Mouse (Mus musculus): ENCODE measurements at regions not wholly inside any gene's neighbourhood (a gene's known extent, or its start where the extent isn't known, plus 50 kb on each side); places are given as distances from the start of the nearest gene placed in this dataset.

DNA sequence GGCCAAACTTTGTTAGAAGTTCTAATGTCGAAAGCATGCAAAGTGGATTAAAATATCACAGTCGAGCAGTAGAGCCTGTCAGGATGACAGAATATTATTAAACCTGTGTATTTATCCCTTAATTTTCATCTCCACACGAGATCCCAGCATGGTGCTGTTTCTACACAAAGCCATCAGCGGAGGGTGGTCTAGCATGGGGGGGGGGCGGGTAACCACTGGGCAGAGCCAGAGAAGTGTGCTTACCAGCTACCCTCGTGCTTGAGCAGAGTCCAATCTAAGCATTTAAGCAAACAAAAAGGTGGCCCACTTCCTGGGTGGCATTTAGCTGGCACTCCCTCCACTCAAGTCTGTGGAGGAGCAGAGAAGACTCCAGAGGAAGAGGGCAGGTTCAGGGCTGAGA lies 217.1 kb upstream of the Vstm2b start:
- Histone ChIP-seq H3K27ac (no peak overlapping the region), H3K4me3 (replicated peaks) (no peak overlapping the region), H3K4me2 (no peak overlapping the region), H3K9me3 (replicated peaks) (no peaks in the 10 kb centered on the region), H3K4me1 (peaks cover 31% of the 10 kb centered on the region), H3K27me3 (no peaks in the 10 kb centered on the region), H3K36me3 (no peaks in the 10 kb centered on the region), H3K9ac (no peak overlapping the region)
- 61% methylated on average over 6 of the region's 6 CpGs for WGBS
- ATAC-seq (replicated peaks; ENCODE audit: low FRiP score): no peak

DNA sequence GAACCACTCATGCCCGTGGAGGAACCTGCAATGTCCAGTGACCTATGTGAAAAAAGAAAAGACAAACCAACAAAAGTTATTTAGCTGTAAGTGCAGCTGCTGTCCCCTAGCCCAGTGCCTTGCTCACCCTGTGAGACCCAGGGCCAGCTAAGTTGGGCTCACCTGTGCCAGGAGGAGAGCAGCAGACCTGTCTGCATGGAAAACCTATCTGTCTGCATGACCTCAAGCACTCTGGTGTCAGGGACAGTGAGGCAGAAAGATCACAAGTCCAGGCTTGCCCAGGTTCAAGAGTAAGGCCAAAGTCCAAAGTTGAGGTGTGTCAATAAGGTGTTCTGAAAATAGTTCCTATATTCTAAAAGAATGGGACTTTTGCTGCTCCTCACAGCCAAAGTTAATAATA lies 215.0 kb upstream of the Vstm2b start:
- Histone ChIP-seq H3K4me1 (peaks cover 28% of the 10 kb centered on the region), H3K4me2 (no peak overlapping the region), H3K36me3 (no peaks in the 10 kb centered on the region), H3K4me3 (replicated peaks) (no peak overlapping the region), H3K9me3 (replicated peaks) (no peaks in the 10 kb centered on the region), H3K27me3 (no peaks in the 10 kb centered on the region), H3K27ac (peak overlapping the region; percentile 37), H3K9ac (no peak overlapping the region)
- WGBS: 37% methylated on average over 1 of the region's 1 CpGs
- ATAC-seq (replicated peaks; ENCODE audit: low FRiP score): peak; percentile 24

DNA sequence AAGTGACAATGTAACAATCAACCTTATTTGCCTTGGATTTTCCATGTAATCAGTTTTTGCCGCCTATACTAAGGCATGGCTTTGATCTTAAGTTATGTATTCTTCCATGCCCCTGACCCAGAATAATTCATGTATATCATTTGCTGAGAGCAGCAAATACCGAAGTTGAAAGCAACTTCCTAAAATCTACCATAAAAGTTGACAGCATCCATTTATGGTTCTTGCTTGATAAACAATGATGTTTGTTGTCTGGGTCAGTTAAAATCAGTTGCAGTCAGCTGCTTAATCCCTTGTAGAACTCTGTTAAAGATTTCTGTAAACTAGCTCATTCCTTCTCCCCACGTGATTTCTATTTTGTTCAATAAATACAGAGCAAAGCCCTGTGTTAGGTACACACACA lies 214.5 kb upstream of the Vstm2b start:
- no peak overlapping the region for H3K4me3 ChIP-seq (replicated peaks)
- ATAC-seq (replicated peaks; ENCODE audit: low FRiP score): no peak
- no peaks in the 10 kb centered on the region for H3K9me3 ChIP-seq (replicated peaks)
- no peaks in the 10 kb centered on the region for H3K27me3 ChIP-seq
- WGBS: 46% methylated on average over 3 of the region's 3 CpGs
- no peaks in the 10 kb centered on the region for H3K36me3 ChIP-seq
- no peak overlapping the region for H3K9ac ChIP-seq
- 0 out of 2 replicates have a peak overlapping the region, but pooled peaks have one; percentile 37 for H3K27ac ChIP-seq
- H3K4me1 ChIP-seq: peaks cover 28% of the 10 kb centered on the region
- H3K4me2 ChIP-seq: no peak overlapping the region

DNA sequence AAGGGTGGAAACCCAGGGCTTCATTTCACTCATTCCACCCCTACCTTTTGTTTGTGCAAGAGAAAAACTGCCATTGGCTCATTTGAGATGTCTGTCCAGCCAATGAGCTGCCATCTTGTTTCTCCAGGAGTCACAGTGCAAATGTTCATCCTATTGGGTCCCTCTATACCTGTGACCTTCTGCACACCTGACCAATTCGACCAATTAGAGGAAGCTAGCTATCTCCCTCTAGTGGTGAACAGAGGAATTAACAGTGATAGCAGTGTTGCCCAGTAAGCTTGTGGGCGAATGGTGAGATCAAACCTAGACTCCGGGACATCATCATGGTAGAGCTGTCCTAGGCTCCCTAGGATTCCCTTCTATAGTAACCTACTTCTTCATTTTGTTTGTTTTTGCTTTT lies 211.1 kb upstream of the Vstm2b start:
- H3K4me1 ChIP-seq: peaks cover 12% of the 10 kb centered on the region; the same call in 1 of the 2 replicates
- no peak overlapping the region for H3K4me3 ChIP-seq (replicated peaks)
- no peak overlapping the region for H3K9ac ChIP-seq
- no peaks in the 10 kb centered on the region for H3K27me3 ChIP-seq
- WGBS: 95% methylated on average over 3 of the region's 3 CpGs
- H3K4me2 ChIP-seq: no peak overlapping the region
- H3K9me3 ChIP-seq (replicated peaks): no peaks in the 10 kb centered on the region
- ATAC-seq (replicated peaks; ENCODE audit: low FRiP score): no peak
- no peak overlapping the region for H3K27ac ChIP-seq
- H3K36me3 ChIP-seq: no peaks in the 10 kb centered on the region

DNA sequence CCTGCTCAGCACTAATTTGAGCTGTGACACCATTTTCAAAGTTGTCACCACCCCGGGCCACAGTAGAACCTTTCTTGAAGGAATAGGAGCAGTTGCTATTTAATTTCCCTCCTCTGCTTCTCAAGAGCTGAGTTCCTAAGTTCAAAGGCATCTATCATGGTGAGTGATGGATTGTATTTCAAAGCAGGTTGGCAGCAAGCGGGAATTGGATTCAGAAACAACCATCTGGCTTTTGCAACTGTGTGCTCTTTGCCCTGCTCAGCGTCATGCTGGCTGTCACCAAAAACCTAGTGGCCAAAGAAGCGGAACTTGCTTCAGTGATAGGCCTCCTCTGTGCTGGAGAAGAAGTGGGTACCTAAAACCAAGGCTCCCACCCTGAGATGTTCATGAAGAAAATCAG lies 209.6 kb upstream of the Vstm2b start:
- Histone ChIP-seq H3K4me2 (no peak overlapping the region), H3K27ac (no peak overlapping the region), H3K36me3 (no peaks in the 10 kb centered on the region), H3K4me3 (replicated peaks) (no peak overlapping the region), H3K9me3 (replicated peaks) (no peaks in the 10 kb centered on the region), H3K4me1 (peaks cover 3% of the 10 kb centered on the region; the same call in 1 of the 2 replicates), H3K9ac (no peak overlapping the region), H3K27me3 (no peaks in the 10 kb centered on the region)
- 45% methylated on average over 4 of the region's 4 CpGs for WGBS
- no peak for ATAC-seq (replicated peaks; ENCODE audit: low FRiP score)

DNA sequence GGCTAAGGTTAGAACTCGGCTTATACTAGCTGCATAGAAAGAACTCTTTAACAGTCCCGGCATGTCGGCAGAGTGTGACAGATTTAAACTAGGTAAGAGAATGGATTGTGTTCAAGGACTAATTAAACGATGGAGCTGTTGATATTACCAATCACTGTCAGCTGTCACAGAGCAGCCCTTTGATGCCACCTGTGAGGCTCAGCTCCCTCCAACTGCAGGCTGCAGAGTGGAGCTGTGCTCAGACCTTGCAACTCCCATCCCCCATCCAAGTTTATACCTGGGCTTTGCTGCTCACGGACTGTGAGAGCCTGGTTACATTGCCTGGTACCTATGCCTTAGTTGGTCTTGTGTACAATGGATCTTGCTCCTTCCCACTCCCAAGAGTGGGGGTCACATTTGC lies 204.4 kb upstream of the Vstm2b start:
- Histone ChIP-seq H3K4me2 (no peak overlapping the region), H3K4me3 (replicated peaks) (no peak overlapping the region), H3K27ac (no peak overlapping the region), H3K27me3 (no peaks in the 10 kb centered on the region), H3K4me1 (no peaks in the 10 kb centered on the region), H3K36me3 (no peaks in the 10 kb centered on the region), H3K9ac (no peak overlapping the region), H3K9me3 (replicated peaks) (no peaks in the 10 kb centered on the region)
- no peak for ATAC-seq (replicated peaks; ENCODE audit: low FRiP score)
- 66% methylated on average over 5 of the region's 5 CpGs for WGBS

DNA sequence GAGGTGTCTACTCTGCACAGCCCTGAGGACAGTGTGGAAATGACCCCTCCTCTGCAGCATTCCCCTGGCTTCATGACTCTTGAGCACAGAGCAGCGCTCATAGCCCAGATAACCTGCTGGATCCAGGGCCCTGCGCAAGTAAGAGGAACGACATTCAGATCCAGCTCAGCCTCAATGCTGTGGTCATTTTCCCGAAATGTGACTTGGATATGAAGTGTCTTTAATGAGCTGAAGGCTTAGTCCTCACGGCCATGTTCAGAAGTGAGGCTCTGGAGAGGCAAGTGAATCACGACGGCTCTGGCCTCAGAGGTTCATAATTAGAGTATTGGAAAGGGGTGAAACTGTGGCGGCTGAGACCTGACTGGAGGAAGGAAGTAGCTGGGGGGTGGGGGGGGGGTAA lies 200.6 kb upstream of the Vstm2b start:
- ATAC-seq (replicated peaks; ENCODE audit: low FRiP score): no peak
- H3K4me3 ChIP-seq (replicated peaks): no peak overlapping the region

DNA sequence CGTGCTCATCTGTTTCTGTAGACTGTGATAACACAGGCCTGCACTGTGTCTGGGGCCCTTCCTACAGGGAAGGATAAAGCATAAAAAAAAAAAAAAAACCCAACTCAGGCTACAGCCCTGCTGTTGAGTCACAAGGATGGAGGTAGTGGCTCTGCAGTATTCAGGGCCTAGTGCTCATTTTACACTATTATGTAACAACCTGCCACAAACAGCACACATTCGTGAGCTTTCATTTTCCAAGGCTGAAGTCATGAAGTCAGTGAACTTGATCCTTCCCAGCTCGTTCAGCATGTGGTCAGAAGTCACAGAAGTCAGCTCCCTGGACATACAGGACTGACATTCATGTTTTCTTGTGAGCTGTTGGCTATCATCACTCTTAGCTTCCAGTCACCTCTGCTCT lies 199.8 kb upstream of the Vstm2b start:
- H3K27me3 ChIP-seq: no peaks in the 10 kb centered on the region
- H3K9ac ChIP-seq: no peak overlapping the region
- no peaks in the 10 kb centered on the region for H3K9me3 ChIP-seq (replicated peaks)
- 40% methylated on average over 3 of the region's 3 CpGs for WGBS
- no peak overlapping the region for H3K27ac ChIP-seq
- no peak overlapping the region for H3K4me2 ChIP-seq
- no peak overlapping the region for H3K4me3 ChIP-seq (replicated peaks)
- no peaks in the 10 kb centered on the region for H3K4me1 ChIP-seq
- ATAC-seq (replicated peaks; ENCODE audit: low FRiP score): no peak
- H3K36me3 ChIP-seq: no peaks in the 10 kb centered on the region

More for the DNA sequence above, 200.6 kb upstream of the Vstm2b start:
- no peak overlapping the region for H3K4me2 ChIP-seq
- no peak overlapping the region for H3K27ac ChIP-seq
- no peaks in the 10 kb centered on the region for H3K27me3 ChIP-seq
- H3K9ac ChIP-seq: no peak overlapping the region
- no peaks in the 10 kb centered on the region for H3K9me3 ChIP-seq (replicated peaks)
- 76% methylated on average over 8 of the region's 8 CpGs for WGBS
- no peaks in the 10 kb centered on the region for H3K36me3 ChIP-seq
- H3K4me1 ChIP-seq: no peaks in the 10 kb centered on the region

DNA sequence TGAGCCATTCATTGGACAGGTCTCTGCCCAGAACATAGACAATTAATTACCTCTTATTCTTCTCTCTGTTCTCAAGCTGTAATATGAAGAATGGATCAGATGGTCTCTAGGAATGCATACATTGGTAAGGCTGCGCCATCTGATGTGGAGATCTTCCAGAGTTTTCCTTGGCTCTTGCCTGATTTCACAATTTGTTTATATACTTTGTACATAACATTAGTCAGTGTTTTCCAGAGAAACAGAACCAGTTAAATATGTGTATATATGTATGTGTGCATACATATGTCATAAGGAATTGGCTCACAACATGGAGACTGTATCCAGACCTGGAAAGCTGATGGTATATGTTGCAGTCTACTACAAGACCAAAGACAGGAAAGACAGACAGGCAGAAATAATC lies 198.5 kb upstream of the Vstm2b start:
- no peaks in the 10 kb centered on the region for H3K36me3 ChIP-seq
- H3K4me2 ChIP-seq: no peak overlapping the region
- no peaks in the 10 kb centered on the region for H3K9me3 ChIP-seq (replicated peaks)
- no peak overlapping the region for H3K4me3 ChIP-seq (replicated peaks)
- no peak for ATAC-seq (replicated peaks; ENCODE audit: low FRiP score)
- H3K9ac ChIP-seq: no peak overlapping the region
- H3K4me1 ChIP-seq: no peaks in the 10 kb centered on the region
- WGBS: 92% methylated on average over 1 of the region's 1 CpGs
- H3K27me3 ChIP-seq: no peaks in the 10 kb centered on the region
- H3K27ac ChIP-seq: no peak overlapping the region

DNA sequence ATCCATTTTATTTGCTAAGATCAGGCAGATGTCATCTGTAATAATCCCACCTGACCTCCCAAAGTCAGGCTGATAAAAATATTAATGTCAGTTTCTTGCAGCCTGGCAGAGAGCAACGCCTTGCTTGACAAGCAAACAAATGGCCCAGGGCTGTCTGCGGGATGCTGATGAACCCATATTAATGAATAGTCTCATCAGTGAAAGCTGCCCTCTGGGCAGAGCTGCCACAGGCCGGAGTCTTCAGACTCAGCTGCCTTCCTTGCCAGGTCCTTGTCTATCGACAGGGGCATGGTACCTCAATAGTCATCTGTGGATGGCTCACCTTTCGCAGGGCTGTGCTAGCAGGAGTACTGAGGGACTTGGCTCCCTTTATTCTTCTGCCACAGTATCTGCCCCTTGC lies 197.5 kb upstream of the Vstm2b start:
- ATAC-seq (replicated peaks; ENCODE audit: low FRiP score): no peak
- 77% methylated on average over 5 of the region's 5 CpGs for WGBS
- Histone ChIP-seq H3K4me3 (replicated peaks) (no peak overlapping the region), H3K4me2 (no peak overlapping the region), H3K4me1 (no peaks in the 10 kb centered on the region), H3K9me3 (replicated peaks) (no peaks in the 10 kb centered on the region), H3K27ac (no peak overlapping the region), H3K27me3 (no peaks in the 10 kb centered on the region), H3K9ac (no peak overlapping the region), H3K36me3 (no peaks in the 10 kb centered on the region)

DNA sequence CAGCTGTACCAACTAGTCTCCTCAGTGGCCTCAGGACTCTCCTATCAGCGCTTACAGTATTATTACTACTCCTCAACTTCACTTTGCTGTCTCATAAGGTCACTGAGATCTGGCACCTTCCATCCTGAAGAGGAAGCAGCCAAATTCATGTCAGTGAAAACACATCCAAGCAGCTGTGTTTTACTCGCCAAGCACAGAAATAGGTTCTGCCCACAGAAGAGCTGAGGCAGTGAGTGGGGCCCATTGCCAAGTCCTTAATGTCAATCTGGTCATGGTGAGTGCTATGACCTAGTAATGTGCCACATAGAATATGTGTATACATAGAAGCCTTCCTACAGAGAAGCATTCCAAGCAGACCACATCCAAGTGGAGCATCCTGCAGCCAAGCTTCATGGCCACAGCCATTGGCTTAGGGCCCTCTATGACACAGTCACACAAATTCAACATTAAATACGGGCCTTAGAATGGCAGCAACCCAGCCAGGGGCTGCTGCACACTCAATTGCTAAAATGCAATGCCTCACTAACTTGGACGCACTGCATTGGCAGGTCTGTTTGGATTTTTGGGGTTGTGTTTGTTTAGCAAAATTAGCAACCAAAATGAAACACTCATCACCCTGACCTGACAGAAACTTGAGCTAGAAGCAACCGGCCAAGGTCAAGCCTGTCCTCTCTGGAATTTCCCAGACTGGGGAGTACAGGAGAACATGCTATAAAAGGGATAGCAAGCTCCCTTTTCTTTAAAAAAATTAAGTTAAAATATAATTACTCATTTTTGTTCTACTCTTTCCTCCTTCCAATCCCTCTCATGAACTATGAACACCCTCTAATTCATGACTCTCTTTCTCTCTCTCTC lies 195.7 kb upstream of the Vstm2b start:
- H3K36me3 ChIP-seq: no peaks in the 10 kb centered on the region
- H3K9ac ChIP-seq: no peak overlapping the region
- 0 out of 2 replicates have a peak, but pooled peaks have one; percentile 33 for ATAC-seq (replicated peaks; ENCODE audit: low FRiP score)
- H3K4me1 ChIP-seq: no peaks in the 10 kb centered on the region
- H3K27me3 ChIP-seq: no peaks in the 10 kb centered on the region
- no peak overlapping the region for H3K4me2 ChIP-seq
- H3K9me3 ChIP-seq (replicated peaks): no peaks in the 10 kb centered on the region
- WGBS: 52% methylated on average over 5 of the region's 5 CpGs
- H3K4me3 ChIP-seq (replicated peaks): no peak overlapping the region
- no peak overlapping the region for H3K27ac ChIP-seq

DNA sequence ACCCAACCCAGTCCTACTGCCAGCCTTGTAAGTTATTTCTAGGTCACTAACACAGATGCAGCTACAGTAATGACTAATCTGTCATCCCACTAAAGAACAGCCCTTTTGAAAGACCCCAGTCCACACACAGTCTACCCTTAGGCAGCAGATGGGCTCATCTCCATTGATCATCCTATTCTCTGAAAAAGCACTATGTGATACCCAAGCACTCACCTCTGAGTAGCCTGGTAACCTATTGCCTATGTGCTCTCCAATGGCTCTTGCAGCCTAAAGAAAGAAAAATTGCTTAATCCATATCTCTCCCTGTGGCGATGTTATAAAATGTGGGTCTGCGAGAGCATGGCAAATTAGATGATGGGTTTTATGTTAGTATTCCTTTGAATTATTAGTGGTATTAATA lies 189.9 kb upstream of the Vstm2b start:
- no peak for ATAC-seq (replicated peaks; ENCODE audit: low FRiP score)
- no peaks in the 10 kb centered on the region for H3K4me1 ChIP-seq
- no peaks in the 10 kb centered on the region for H3K27me3 ChIP-seq
- 94% methylated on average over 2 of the region's 2 CpGs for WGBS
- H3K9me3 ChIP-seq (replicated peaks): no peaks in the 10 kb centered on the region
- H3K36me3 ChIP-seq: no peaks in the 10 kb centered on the region
- H3K4me2 ChIP-seq: no peak overlapping the region
- no peak overlapping the region for H3K27ac ChIP-seq
- no peak overlapping the region for H3K9ac ChIP-seq
- H3K4me3 ChIP-seq (replicated peaks): no peak overlapping the region

DNA sequence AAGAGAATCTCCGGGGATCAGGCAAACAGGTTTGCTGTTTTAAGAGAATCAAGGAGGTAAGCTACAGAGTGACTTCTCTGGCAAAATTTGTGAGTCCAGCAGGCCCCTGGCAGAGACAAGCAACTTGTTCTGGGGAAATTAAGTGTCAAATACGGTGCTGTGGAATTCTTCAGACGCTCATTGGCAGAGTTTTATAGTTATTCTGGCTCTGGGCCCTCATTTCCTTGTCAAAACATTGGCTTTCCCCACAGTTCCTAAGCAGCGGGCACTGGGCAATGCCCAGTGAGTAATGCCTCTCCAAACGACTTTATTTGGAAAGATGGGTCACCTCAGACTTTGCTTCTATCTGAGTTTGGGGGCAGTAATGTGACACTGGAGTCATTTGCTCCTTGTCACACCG lies 180.1 kb upstream of the Vstm2b start:
- no peak for ATAC-seq (replicated peaks; ENCODE audit: low FRiP score)
- H3K4me3 ChIP-seq (replicated peaks): no peak overlapping the region
- H3K27me3 ChIP-seq: no peaks in the 10 kb centered on the region
- no peak overlapping the region for H3K9ac ChIP-seq
- H3K4me2 ChIP-seq: no peak overlapping the region
- 30% methylated on average over 6 of the region's 6 CpGs for WGBS
- H3K27ac ChIP-seq: no peak overlapping the region
- no peaks in the 10 kb centered on the region for H3K4me1 ChIP-seq
- no peaks in the 10 kb centered on the region for H3K9me3 ChIP-seq (replicated peaks)
- H3K36me3 ChIP-seq: no peaks in the 10 kb centered on the region

All from kidney, embryonic 15.5 days (tissue).